Mouse (Mus musculus): ENCODE measurements at regions not wholly inside any gene's neighbourhood (a gene's known extent, or its start where the extent isn't known, plus 50 kb on each side); places are given as distances from the start of the nearest gene placed in this dataset.

- no peak for TF ChIP-seq CTCF (IDR thresholded peaks at IDR 0.05; ENCODE audit: control insufficient read depth, insufficient read depth, low read length)
- TF ChIP-seq POLR2A (IDR thresholded peaks at IDR 0.05; ENCODE audit: borderline replicate concordance, control insufficient read depth, low read depth, low read length) = no peak
Observed at GRCm38 (mm10) chr1:184169034-184169783, 135.1 kb upstream of the 1700056E22Rik start.

All from bone marrow, adult 2 months (tissue).